Mouse (Mus musculus): ENCODE results near the gene Sdc3.

DNA sequence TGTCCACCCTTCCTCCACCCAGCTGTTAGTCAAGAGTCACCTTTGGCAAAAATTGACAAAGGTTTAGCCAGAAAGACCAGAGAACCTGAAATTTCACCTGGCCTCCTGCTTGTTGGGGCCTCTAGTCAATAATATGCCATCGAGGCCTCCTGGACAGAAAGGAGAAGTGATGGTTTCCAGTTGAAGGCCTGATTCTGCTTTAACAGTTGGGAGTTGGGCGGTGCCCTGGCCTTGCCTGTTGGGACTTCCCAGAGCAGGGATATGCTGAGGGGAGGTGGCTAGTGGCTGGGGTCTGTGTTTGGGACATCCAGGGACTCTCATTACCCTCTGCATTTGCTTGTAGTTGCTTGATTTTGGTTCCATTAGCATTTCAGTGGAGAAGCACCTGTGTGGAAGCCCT, 9.8 kb upstream of the Sdc3 start:
- TF ChIP-seq CTCF (IDR thresholded peaks at IDR 0.05) (no peak), EP300 (IDR thresholded peaks at IDR 0.05) (no peak)

All from lung, postnatal 0 days (tissue).